Mouse (Mus musculus): ENCODE data around the gene Gli1.
"Not testable (repeated sequence)": the region's sequence is repeated elsewhere in the genome, so short reads cannot be mapped to it uniquely, and the experiment has no call there.

DNA sequence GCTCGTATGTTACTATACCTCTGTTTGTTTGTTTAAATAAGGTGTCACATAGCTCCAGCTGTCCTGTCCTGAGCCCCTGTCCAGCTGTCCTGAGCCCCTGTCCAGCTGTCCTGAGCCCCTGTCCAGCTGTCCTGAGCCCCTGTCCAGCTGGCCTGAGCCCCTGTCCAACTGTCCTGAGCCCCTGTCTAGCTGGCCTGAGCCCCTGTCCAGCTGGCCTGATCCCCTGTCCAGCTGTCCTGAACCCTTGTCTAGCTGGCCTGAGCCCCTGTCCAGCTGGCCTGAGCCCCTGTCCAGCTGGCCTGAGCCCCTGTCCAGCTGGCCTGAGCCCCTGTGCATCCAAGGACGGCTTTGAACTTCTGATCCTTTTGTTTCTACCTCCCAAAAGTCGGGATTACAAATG, 32.6 kb downstream of the Gli1 start:
- TF ChIP-seq BHLHE40 (IDR thresholded peaks at IDR 0.05; ENCODE audit: low read depth, low read length); MEF2A (IDR thresholded peaks at IDR 0.05; ENCODE audit: borderline replicate concordance, low read depth, low read length); POLR2AphosphoS2 (IDR thresholded peaks at IDR 0.05; ENCODE audit: low read depth, low read length); CTCF (conservative IDR thresholded peaks at IDR 0.05 in 1 of 2, IDR thresholded peaks at IDR 0.05 in 1 of 2; ENCODE audit: low read depth in 2 of 2, low read length in 2 of 2); MAZ (IDR thresholded peaks at IDR 0.05; ENCODE audit: low read depth, low read length); HCFC1 (IDR thresholded peaks at IDR 0.05; ENCODE audit: low read depth, low read length); PAX5 (IDR thresholded peaks at IDR 0.05; ENCODE audit: low read length); POLR2A (IDR thresholded peaks at IDR 0.05; ENCODE audit: low read depth, low read length); NELFE (IDR thresholded peaks at IDR 0.05; ENCODE audit: low read depth, low read length); USF1 (IDR thresholded peaks at IDR 0.05; ENCODE audit: low read depth, low read length); RAD21 (IDR thresholded peaks at IDR 0.05; ENCODE audit: low read depth, low read length); GABPA (IDR thresholded peaks at IDR 0.05; ENCODE audit: insufficient replicate concordance, low read depth, low read length): not testable (repeated sequence)
